Mouse (Mus musculus): ENCODE data around the gene Phf1.

- TF ChIP-seq CTCF (IDR thresholded peaks at IDR 0.05; ENCODE audit: insufficient read depth, low read length) = no peak
- TF ChIP-seq POLR2A (IDR thresholded peaks at IDR 0.05; ENCODE audit: borderline replicate concordance, extremely low read depth, low read depth, low read length) = no peak
Measured at GRCm38 (mm10) chr17:26938731-26939130, 5.9 kb downstream of the Phf1 start.

Data from lung, adult 2 months (tissue).